Mouse (Mus musculus): ENCODE data around the gene Srm. TPM values are rescaled to one million over a fixed set of nuclear protein-coding genes. Genes with fewer than 3 reads are reported as not detected.

The Srm gene
- polyA plus RNA-seq, 1 experiment from 2014 or later, result 122 TPM

GRCm38 (mm10) chr4:148639455-148639854 is 48.2 kb downstream of the Srm start:
- no peak overlapping the region for H3K4me3 ChIP-seq
- H3K27me3 ChIP-seq (replicated peaks), result no peaks in the 10 kb centered on the region
- H3K9me3 ChIP-seq, result no peaks in the 10 kb centered on the region
- WGBS, result 75% methylated on average over 2 of the region's 2 CpGs
- H3K4me2 ChIP-seq, result no peak overlapping the region
- H3K36me3 ChIP-seq, result no peaks in the 10 kb centered on the region
- H3K4me1 ChIP-seq, result peaks cover 10% of the 10 kb centered on the region
- ATAC-seq (ENCODE audit: extremely low read depth, insufficient number of reproducible peaks, low FRiP score, low TSS enrichment), result no peak
- no peak overlapping the region for H3K27ac ChIP-seq (replicated peaks)
- H3K9ac ChIP-seq, result no peak overlapping the region

- Histone ChIP-seq H3K27me3 (replicated peaks) (no peaks in the 10 kb centered on the region), H3K36me3 (no peaks in the 10 kb centered on the region), H3K4me1 (peaks cover 15% of the 10 kb centered on the region), H3K4me2 (no peak overlapping the region), H3K9ac (no peak overlapping the region), H3K9me3 (no peaks in the 10 kb centered on the region), H3K4me3 (no peak overlapping the region), H3K27ac (replicated peaks) (no peak overlapping the region)
- no peak for ATAC-seq (ENCODE audit: extremely low read depth, insufficient number of reproducible peaks, low FRiP score, low TSS enrichment)
- WGBS, result 83% methylated on average over 5 of the region's 5 CpGs
Observed at GRCm38 (mm10) chr4:148641121-148641520, 49.8 kb downstream of the Srm start.

- Histone ChIP-seq H3K4me2 (peak within 1 kb of the TSS; percentile 66), H3K4me3 (peak within 1 kb of the TSS; percentile 31), H3K27ac (replicated peaks) (no peak within 1 kb of the TSS), H3K27me3 (replicated peaks) (no peaks in the 10 kb centered on the region), H3K36me3 (no peaks in the 10 kb centered on the region), H3K9ac (peak within 1 kb of the TSS; percentile 69), H3K4me1 (peaks cover 22% of the 10 kb centered on the region), H3K9me3 (no peaks in the 10 kb centered on the region)
- WGBS, result 55% methylated on average over 15 of the region's 15 CpGs
- 0 out of 2 replicates have a peak, but pooled peaks have one; percentile 24 for ATAC-seq (ENCODE audit: extremely low read depth, insufficient number of reproducible peaks, low FRiP score, low TSS enrichment)
Observed at GRCm38 (mm10) chr4:148643291-148644156, 52.2 kb downstream of the Srm start, which contains the start of gene Gm572. Gm572 (plus strand) TSS chr4:148643317.

GRCm38 (mm10) chr4:148644157-148644511 is 52.8 kb downstream of the Srm start:
- ATAC-seq (ENCODE audit: extremely low read depth, insufficient number of reproducible peaks, low FRiP score, low TSS enrichment), result no peak
- Histone ChIP-seq H3K4me2 (peak overlapping the region; percentile 66), H3K9me3 (no peaks in the 10 kb centered on the region), H3K27me3 (replicated peaks) (no peaks in the 10 kb centered on the region), H3K36me3 (no peaks in the 10 kb centered on the region), H3K27ac (replicated peaks) (no peak overlapping the region), H3K4me3 (peak overlapping the region; percentile 31), H3K9ac (peak overlapping the region; percentile 69), H3K4me1 (peaks cover 22% of the 10 kb centered on the region)
- 4% methylated on average over 9 of the region's 9 CpGs for WGBS

Other genes starting within 250 kb of the Srm start
- gene Ubiad1, start 146.7 kb upstream of the Srm start, polyA plus RNA-seq (2015; fragmentation: Nextera tagmentation; extraction: Ambion mirVana), result 20.0 and 20.6 TPM in 2 replicates
- gene Mtor, start 142.9 kb upstream of the Srm start, polyA plus RNA-seq (2015; fragmentation: Nextera tagmentation; extraction: Ambion mirVana), result 11.7 and 11.9 TPM in 2 replicates
- 9.3 and 10.4 TPM in 2 replicates for gene Angptl7, start 91.0 kb upstream of the Srm start, polyA plus RNA-seq (2015; fragmentation: Nextera tagmentation; extraction: Ambion mirVana)
- gene Exosc10, start 33.1 kb upstream of the Srm start, polyA plus RNA-seq (2015; fragmentation: Nextera tagmentation; extraction: Ambion mirVana), result 61.3 and 62.5 TPM in 2 replicates
- gene Masp2, start 11.1 kb downstream of the Srm start, polyA plus RNA-seq (2015; fragmentation: Nextera tagmentation; extraction: Ambion mirVana), result 0.48 TPM in 1 of 2 replicates, not detected in the other
- 170 and 176 TPM in 2 replicates for gene Tardbp, start 35.5 kb downstream of the Srm start, polyA plus RNA-seq (2015; fragmentation: Nextera tagmentation; extraction: Ambion mirVana)
- 0.17 and 0.28 TPM in 2 replicates for gene Gm572, start 51.8 kb downstream of the Srm start, polyA plus RNA-seq (2015; fragmentation: Nextera tagmentation; extraction: Ambion mirVana)
- gene Casz1, start 212.9 kb downstream of the Srm start, polyA plus RNA-seq (2015; fragmentation: Nextera tagmentation; extraction: Ambion mirVana), result 18.3 and 20.2 TPM in 2 replicates

Measured in heart, embryonic 13.5 days (tissue).